Mouse (Mus musculus): Measurements from ENCODE around the gene Ssr1.

The Ssr1 gene

DNA sequence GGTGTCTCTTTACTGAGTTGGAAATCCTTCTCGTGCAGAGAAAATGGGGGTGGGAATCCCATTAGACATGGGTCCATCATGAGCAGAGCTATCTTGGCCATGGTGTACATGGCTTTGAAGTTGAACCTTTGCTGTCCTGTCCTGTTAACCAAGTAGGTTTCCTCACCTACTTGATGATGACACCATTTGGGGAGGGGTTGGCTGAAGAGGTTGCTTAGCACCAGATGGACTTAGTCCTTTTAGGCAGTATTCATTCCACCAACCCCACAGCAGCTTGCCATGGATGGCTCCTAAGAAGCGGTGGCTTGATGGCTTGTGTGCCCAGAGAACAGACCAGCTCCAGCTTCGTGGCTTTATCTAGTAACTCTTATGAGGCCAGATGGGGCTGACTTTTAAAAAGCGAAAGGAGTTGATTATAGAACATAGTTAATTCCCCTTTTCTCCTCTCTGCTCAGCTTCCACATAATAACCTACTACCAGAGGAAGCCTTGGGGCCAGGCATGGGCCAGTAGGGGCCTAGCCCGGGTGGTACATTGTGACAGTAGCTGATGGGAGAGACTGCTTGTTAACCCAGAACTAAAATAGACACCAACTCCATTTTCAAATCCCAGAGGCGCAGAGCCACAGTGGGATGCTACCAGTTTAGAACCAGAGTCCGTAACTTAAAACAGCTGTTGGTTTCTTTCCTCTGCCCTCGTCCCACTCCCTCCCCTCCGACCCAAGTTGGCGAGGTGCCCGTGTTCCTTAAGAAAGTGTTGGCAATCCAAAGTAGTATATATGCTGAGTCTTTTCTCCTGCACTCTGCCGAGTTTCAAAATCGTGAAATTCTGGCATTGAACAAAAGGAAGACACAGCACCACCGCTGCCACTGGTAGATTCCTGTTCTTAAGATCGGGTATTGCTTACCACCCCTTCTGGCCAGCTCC lies 75.4 kb downstream of the Ssr1 start:
- no peak for DNase-seq (ENCODE audit: low spot score in 2 of 2)
